Mouse (Mus musculus) lung, postnatal 0 days (tissue): ENCODE data around the gene Frat1. TPM values are rescaled to one million over a fixed set of nuclear protein-coding genes. Genes with fewer than 3 reads are reported as not detected.

ENCODE experiments used
- ATAC-seq: fragments of 200-750 bp; cut with Nextera tagmentation; 2 replicates; pipeline ENCODE4 v1.8.0; 2017; ENCODE audit warnings: moderate library complexity
- DNase-seq: peaks from one replicate; pipeline ENCODE4 v3.0.0-alpha.2; 2016; ENCODE audit warnings: low spot score
- H3K27ac ChIP-seq: fragments of 300-500 bp; sonication (generic); 2 replicates; pipeline ENCODE4 v1.5.1; 2014; ENCODE audit warnings: antibody characterized with exemption, mild to moderate bottlenecking, low read length, mixed read lengths
- H3K27me3 ChIP-seq: fragments of 300-500 bp; sonication (generic); replicated peaks from 2 replicates; pipeline ENCODE4 v1.6.1; 2014; ENCODE audit warnings: low read length, mixed read lengths; ENCODE audit not compliant: insufficient read depth
- H3K36me3 ChIP-seq: fragments of 300-500 bp; sonication (generic); 2 replicates; pipeline ENCODE4 v1.6.1; 2014; ENCODE audit warnings: low read length, mixed read lengths; ENCODE audit not compliant: insufficient read depth
- H3K4me1 ChIP-seq: fragments of 300-500 bp; sonication (generic); 2 replicates; pipeline ENCODE4 v1.6.1; 2014; ENCODE audit warnings: antibody characterized with exemption, low read depth, low read length, mixed read lengths; ENCODE audit not compliant: insufficient read depth
- H3K4me2 ChIP-seq: fragments of 300-500 bp; sonication (generic); replicated peaks from 2 replicates; pipeline ENCODE4 v1.6.1; 2014; ENCODE audit warnings: low read depth, mild to moderate bottlenecking, low read length, moderate library complexity, mixed read lengths
- H3K4me3 ChIP-seq: fragments of 300-500 bp; sonication (generic); 2 replicates; pipeline ENCODE4 v1.5.1; 2014; ENCODE audit warnings: low read depth, low read length
- H3K9ac ChIP-seq: fragments of 300-500 bp; sonication (generic); replicated peaks from 2 replicates; pipeline ENCODE4 v1.6.1; 2014; ENCODE audit warnings: low read depth, mild to moderate bottlenecking
- H3K9me3 ChIP-seq: fragments of 300-500 bp; sonication (generic); 2 replicates; pipeline ENCODE4 v1.6.1; 2016; ENCODE audit warnings: low read length, mixed read lengths
- CTCF ChIP-seq: IDR thresholded peaks from 2 replicates; pipeline ENCODE4 v1.5.1; 2016; ENCODE audit warnings: antibody characterized with exemption, mild to moderate bottlenecking
- EP300 ChIP-seq: IDR thresholded peaks from 2 replicates; pipeline ENCODE4 v1.6.1; 2016; ENCODE audit warnings: antibody characterized with exemption, mild to moderate bottlenecking, control low read depth
- WGBS: fragments of 180-500 bp; shearing (Covaris S2); extraction: QIAGEN DNeasy Blood & Tissue Kit; methylation state at CpG from one replicate; pipeline ENCODE4 v1.1.7; 2014; 5-methylcytosine and 5-hydroxymethylcytosine counted together
- polyA plus RNA-seq: library from polyadenylated mRNA; unstranded; fragments of >200 nt; fragmentation: Nextera tagmentation; extraction: Ambion mirVana; gene quantifications from 2 replicates; pipeline ENCODE4 v1.2.1, GENCODE M21; 2015

Gene Frat1
- polyA plus RNA-seq, 1 experiment from 2014 or later: 14.1 TPM

GRCm38 (mm10) chr19:41794901-41795300 lies 34.9 kb upstream of the Frat1 start:
- WGBS: 79% methylated on average over 6 of the region's 6 CpGs
- no peak overlapping the region for H3K27ac ChIP-seq
- DNase-seq: no peak

GRCm38 (mm10) chr19:41796148-41796760 lies 33.5 kb upstream of the Frat1 start:
- 78% methylated on average over 3 of the region's 3 CpGs for WGBS

More at GRCm38 (mm10) chr19:41794901-41795300, 34.9 kb upstream of the Frat1 start:
- no peak overlapping the region for H3K4me2 ChIP-seq
- no peaks in the 10 kb centered on the region; the same call in 1 of the 2 replicates for H3K4me1 ChIP-seq
- H3K36me3 ChIP-seq: no peaks in the 10 kb centered on the region
- no peak for ATAC-seq
- H3K4me3 ChIP-seq: no peak overlapping the region
- H3K9ac ChIP-seq: no peak overlapping the region
- no peaks in the 10 kb centered on the region for H3K27me3 ChIP-seq
- H3K9me3 ChIP-seq: no peaks in the 10 kb centered on the region
- TF ChIP-seq CTCF (no peak), EP300 (no peak)

GRCm38 (mm10) chr19:41796789-41797327 lies 32.9 kb upstream of the Frat1 start:
- no peak overlapping the region for H3K9ac ChIP-seq
- TF ChIP-seq EP300: no peak
- no peak for TF ChIP-seq CTCF
- H3K9me3 ChIP-seq: no peaks in the 10 kb centered on the region
- H3K27me3 ChIP-seq: no peaks in the 10 kb centered on the region
- ATAC-seq: no peak
- H3K4me1 ChIP-seq: no peaks in the 10 kb centered on the region; the same call in 1 of the 2 replicates
- whole genome bisulfite sequencing: 68% methylated on average over 12 of the region's 12 CpGs
- H3K27ac ChIP-seq: no peak overlapping the region
- H3K4me2 ChIP-seq: no peak overlapping the region
- no peak overlapping the region for H3K4me3 ChIP-seq
- DNase-seq: no peak
- no peaks in the 10 kb centered on the region for H3K36me3 ChIP-seq

More at GRCm38 (mm10) chr19:41796148-41796760, 33.5 kb upstream of the Frat1 start:
- Histone ChIP-seq H3K27me3 (no peaks in the 10 kb centered on the region), H3K9ac (no peak overlapping the region), H3K4me1 (no peaks in the 10 kb centered on the region; the same call in 1 of the 2 replicates), H3K4me3 (no peak overlapping the region), H3K27ac (no peak overlapping the region), H3K9me3 (no peaks in the 10 kb centered on the region), H3K36me3 (no peaks in the 10 kb centered on the region), H3K4me2 (no peak overlapping the region)
- ATAC-seq (no peak), DNase-seq (no peak)
- TF ChIP-seq CTCF (no peak), EP300 (no peak)

GRCm38 (mm10) chr19:41797536-41797935 lies 32.2 kb upstream of the Frat1 start:
- ATAC-seq (no peak), DNase-seq (peak; percentile 36)
- Histone ChIP-seq H3K27me3 (no peaks in the 10 kb centered on the region), H3K4me1 (no peaks in the 10 kb centered on the region; the same call in 1 of the 2 replicates), H3K4me2 (no peak overlapping the region), H3K9ac (no peak overlapping the region), H3K9me3 (no peaks in the 10 kb centered on the region), H3K36me3 (no peaks in the 10 kb centered on the region), H3K27ac (no peak overlapping the region), H3K4me3 (no peak overlapping the region)
- TF ChIP-seq CTCF (no peak), EP300 (no peak)
- 88% methylated on average over 6 of the region's 6 CpGs for WGBS

GRCm38 (mm10) chr19:41800451-41800850 lies 29.3 kb upstream of the Frat1 start:
- Histone ChIP-seq H3K9ac (no peak overlapping the region), H3K9me3 (no peaks in the 10 kb centered on the region), H3K4me2 (peak overlapping the region; percentile 71; the same call in 1 of the 2 replicates), H3K36me3 (no peaks in the 10 kb centered on the region), H3K27me3 (no peaks in the 10 kb centered on the region), H3K4me1 (no peaks in the 10 kb centered on the region), H3K27ac (no peak overlapping the region), H3K4me3 (no peak overlapping the region)
- 36% methylated on average over 6 of the region's 6 CpGs for WGBS
- TF ChIP-seq CTCF (no peak), EP300 (no peak)
- DNase-seq: no peak
- no peak for ATAC-seq

- TF ChIP-seq EP300 (no peak), CTCF (no peak)
- DNase-seq (no peak), ATAC-seq (peak; percentile 21; the same call in 1 of the 2 replicates)
- WGBS: 1% methylated on average over 26 of the region's 26 CpGs
- peak overlapping the region; percentile 35 for H3K9ac ChIP-seq
- H3K4me1 ChIP-seq: no peaks in the 10 kb centered on the region
- peak overlapping the region; percentile 29 for H3K27ac ChIP-seq
- peak overlapping the region; percentile 71 for H3K4me2 ChIP-seq
- no peaks in the 10 kb centered on the region for H3K27me3 ChIP-seq
- H3K9me3 ChIP-seq: no peaks in the 10 kb centered on the region
- H3K4me3 ChIP-seq: peak overlapping the region; percentile 68
- no peaks in the 10 kb centered on the region for H3K36me3 ChIP-seq
These were observed 28.6 kb upstream of the Frat1 start for GRCm38 (mm10) chr19:41800986-41801741.
